Mouse (Mus musculus): ENCODE data around the gene Try10. TPM values are rescaled to one million over a fixed set of nuclear protein-coding genes. Genes with fewer than 3 reads are reported as not detected.
"Not testable (repeated sequence)": the region's sequence is repeated elsewhere in the genome, so short reads cannot be mapped to it uniquely, and the experiment has no call there.

The Try10 gene
- not detected in 2 replicates for polyA plus RNA-seq (2016; fragmentation: Nextera tagmentation; extraction: Ambion mirVana)

DNA sequence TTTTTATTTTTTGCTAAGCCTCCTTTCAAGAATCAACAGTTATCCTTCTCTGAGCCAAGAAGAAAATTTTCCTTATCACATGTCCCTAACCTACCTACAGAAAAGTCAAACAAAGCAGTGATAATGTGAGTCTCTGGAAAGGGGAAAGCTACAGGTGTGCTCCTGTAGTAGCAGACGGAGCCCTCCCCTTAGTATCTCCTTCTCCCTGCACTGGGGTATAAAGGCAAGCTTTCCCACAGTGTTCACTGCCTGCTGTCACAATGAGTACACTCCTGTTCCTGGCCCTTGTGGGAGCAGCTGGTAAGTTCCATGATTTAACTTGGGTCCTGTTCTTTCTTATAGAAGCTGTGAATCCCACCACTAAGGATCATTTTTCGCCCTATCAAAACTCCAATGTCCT is at the start of gene Try10:
TSS of gene Try10 (plus strand) at position 174 of the 400 bp plus-strand sequence.
- whole genome bisulfite sequencing, result 85% methylated on average over 2 of the region's 2 CpGs
- Histone ChIP-seq H3K27ac (no peak within 1 kb of the TSS), H3K27me3 (no peaks in the 10 kb centered on the region), H3K9ac (no peak within 1 kb of the TSS), H3K4me2 (no peak within 1 kb of the TSS), H3K4me1 (no peaks in the 10 kb centered on the region), H3K36me3 (replicated peaks) (no peaks in the 10 kb centered on the region), H3K4me3 (replicated peaks) (no peak within 1 kb of the TSS), H3K9me3 (no peaks in the 10 kb centered on the region)
- no peak for ATAC-seq (ENCODE audit: low FRiP score)

DNA sequence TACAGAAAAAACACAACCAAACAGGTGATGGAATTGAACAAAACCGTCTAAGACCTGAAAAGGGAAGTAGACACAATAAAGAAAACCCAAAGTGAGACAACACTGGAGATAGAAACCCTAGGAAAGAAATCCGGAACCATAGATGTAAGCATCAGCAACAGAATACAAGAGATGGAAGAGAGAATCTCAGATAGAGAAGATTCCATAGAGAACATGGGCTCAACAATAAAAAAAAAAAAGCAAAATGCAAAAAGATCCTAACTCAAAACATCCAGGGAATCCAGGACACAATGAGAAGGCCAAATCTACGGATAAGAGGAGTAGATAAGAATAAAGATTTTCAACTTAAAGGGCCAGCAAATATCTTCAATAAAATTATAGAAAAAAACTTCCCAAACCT is 37.2 kb upstream of the Try10 start, which contains the start of gene Try5:
TSS of gene Try5 (minus strand) at position 101 of the 400 bp plus-strand sequence.
- not testable (repeated sequence) for H3K4me2 ChIP-seq; H3K4me3 ChIP-seq (replicated peaks); H3K27ac ChIP-seq; H3K9ac ChIP-seq; ATAC-seq (ENCODE audit: low FRiP score); H3K9me3 ChIP-seq; H3K27me3 ChIP-seq; H3K4me1 ChIP-seq; H3K36me3 ChIP-seq (replicated peaks)
- WGBS, result 71% methylated on average over 3 of the region's 3 CpGs

DNA sequence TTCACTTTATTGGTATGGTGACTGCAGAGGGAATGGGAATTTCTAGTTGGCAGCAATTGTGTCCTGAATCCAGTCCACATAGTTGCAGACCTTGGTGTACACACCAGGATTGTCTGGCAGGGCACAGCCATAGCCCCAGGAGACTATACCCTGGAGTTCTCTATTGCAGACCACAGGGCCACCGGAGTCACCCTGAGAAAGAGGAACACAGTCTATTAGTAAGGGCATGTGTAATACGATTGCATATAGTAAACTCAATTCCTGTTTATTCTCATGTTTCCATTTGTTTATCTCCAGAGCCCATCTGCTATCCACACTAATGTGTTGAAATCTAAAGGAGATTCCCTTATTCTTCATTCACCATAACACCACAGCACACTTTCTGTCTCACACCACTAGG is 19.9 kb downstream of the Try10 start:
- not testable (repeated sequence) for ATAC-seq (ENCODE audit: low FRiP score); H3K4me3 ChIP-seq (replicated peaks); H3K27me3 ChIP-seq; H3K9me3 ChIP-seq; H3K9ac ChIP-seq; H3K4me2 ChIP-seq; H3K4me1 ChIP-seq; H3K36me3 ChIP-seq (replicated peaks); H3K27ac ChIP-seq
- 81% methylated on average over 2 of the region's 2 CpGs for WGBS

DNA sequence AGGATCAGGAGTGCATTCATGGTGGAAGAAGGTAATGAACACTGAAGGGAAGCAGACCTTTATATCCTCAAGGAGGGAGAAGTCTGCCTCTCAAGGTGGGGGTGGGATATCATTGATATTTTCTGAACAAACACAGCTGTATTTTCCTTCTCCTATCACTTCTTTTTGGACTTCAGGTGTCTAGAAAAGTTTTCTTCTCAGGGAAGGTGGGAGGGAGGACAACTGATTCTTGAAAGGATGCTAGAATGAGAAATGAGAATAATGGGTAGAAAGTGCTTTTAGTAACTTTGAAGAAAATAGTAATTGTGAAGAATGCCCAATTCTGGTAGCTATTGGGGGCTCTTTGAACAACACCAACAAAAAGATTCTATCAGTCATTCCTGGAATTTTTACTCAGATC is 23.7 kb downstream of the Try10 start, which contains the start of gene Prss3:
TSS of gene Prss3 (minus strand) at position 101 of the 400 bp plus-strand sequence.
- not testable (repeated sequence) for H3K36me3 ChIP-seq (replicated peaks); H3K27ac ChIP-seq; H3K9me3 ChIP-seq; H3K4me2 ChIP-seq; H3K4me1 ChIP-seq; H3K4me3 ChIP-seq (replicated peaks); H3K9ac ChIP-seq; ATAC-seq (ENCODE audit: low FRiP score); H3K27me3 ChIP-seq

DNA sequence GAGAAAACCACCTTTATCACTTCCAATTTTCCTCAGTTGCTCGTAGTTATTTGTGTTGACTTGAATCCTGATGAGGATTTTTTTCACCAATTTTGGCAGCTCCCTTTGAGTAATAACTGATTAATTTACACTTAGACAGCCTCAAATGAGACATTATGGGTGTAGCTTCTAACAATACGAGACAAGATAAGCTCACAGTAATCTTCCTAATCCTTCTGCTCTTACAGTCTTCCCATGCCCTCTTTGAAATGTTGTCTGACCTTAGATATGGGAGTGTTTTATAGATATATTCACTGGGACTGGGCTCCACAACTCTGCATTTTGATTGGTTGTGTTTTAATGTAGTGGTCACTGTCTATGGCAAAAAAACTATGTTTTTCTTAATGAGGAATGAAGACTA is 32.9 kb downstream of the Try10 start:
- WGBS, result 84% methylated on average over 2 of the region's 2 CpGs
- H3K9ac ChIP-seq, result no peak overlapping the region
- no peaks in the 10 kb centered on the region for H3K9me3 ChIP-seq
- no peak overlapping the region for H3K27ac ChIP-seq
- no peaks in the 10 kb centered on the region for H3K27me3 ChIP-seq
- ATAC-seq (ENCODE audit: low FRiP score), result no peak
- H3K4me1 ChIP-seq, result no peaks in the 10 kb centered on the region
- H3K4me2 ChIP-seq, result no peak overlapping the region
- H3K36me3 ChIP-seq (replicated peaks), result no peaks in the 10 kb centered on the region
- H3K4me3 ChIP-seq (replicated peaks), result no peak overlapping the region

DNA sequence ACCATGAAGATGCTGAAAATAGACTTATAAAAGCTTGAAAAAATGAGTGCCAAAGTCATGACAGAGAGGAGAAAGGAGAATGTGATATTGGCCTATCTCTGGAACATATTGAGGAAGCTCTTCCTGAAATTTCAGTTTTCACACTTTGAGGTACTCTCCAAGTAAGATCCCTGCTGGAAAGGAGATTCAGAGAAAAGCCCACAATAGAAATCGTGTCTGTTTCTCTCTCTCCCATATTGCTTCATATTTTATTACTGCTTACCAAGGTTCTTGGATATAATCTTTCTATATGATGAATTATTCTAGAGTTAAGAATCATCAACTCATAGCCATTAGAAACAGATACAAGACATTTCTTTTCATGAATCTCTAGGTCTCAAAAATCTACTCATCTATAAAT is 37.7 kb downstream of the Try10 start:
- not testable (repeated sequence) for H3K4me3 ChIP-seq (replicated peaks); H3K4me2 ChIP-seq; H3K36me3 ChIP-seq (replicated peaks); H3K4me1 ChIP-seq; ATAC-seq (ENCODE audit: low FRiP score); H3K27me3 ChIP-seq; H3K9ac ChIP-seq; H3K9me3 ChIP-seq; H3K27ac ChIP-seq
- WGBS, result 71% methylated on average over 1 of the region's 1 CpGs

DNA sequence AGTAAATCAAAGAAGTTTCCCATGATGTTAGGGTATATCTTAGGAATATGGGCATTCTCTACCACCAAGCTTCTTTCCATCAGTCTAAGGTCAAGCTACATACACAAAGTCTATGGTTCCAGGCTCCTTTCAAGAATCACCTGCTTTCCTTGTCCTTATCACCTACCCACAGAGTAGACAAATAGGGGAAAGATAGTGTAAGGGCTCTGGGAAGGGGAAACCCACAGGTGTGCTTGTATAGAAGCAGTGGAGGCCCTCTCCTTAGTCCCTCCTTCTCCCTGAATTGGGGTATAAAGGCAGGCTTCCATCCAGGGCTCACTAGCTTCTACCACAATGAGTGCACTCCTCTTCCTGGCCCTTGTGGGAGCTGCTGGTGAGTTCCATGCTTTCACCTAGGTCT is 38.2 kb downstream of the Try10 start, which contains the start of gene Gm5771:
TSS of gene Gm5771 (plus strand) at position 301 of the 400 bp plus-strand sequence.
- H3K4me1 ChIP-seq, H3K9me3 ChIP-seq: not testable (repeated sequence)

More for the DNA sequence above, 38.2 kb downstream of the Try10 start, which contains the start of gene Gm5771:
- not testable (repeated sequence) for H3K4me3 ChIP-seq (replicated peaks); H3K27ac ChIP-seq; H3K4me2 ChIP-seq; H3K9ac ChIP-seq; ATAC-seq (ENCODE audit: low FRiP score); H3K27me3 ChIP-seq; H3K36me3 ChIP-seq (replicated peaks)

Other genes with a start within 250 kb of the Try10 start
- not detected in 2 replicates for gene Try4, start 51.8 kb upstream of the Try10 start, polyA plus RNA-seq (2016; fragmentation: Nextera tagmentation; extraction: Ambion mirVana)
- gene Try5, start 37.3 kb upstream of the Try10 start, polyA plus RNA-seq (2016; fragmentation: Nextera tagmentation; extraction: Ambion mirVana), result 0.33 TPM in 1 of 2 replicates, not detected in the other
- 0.27 TPM in 1 of 2 replicates, not detected in the other for gene Prss3, start 23.6 kb downstream of the Try10 start, polyA plus RNA-seq (2016; fragmentation: Nextera tagmentation; extraction: Ambion mirVana)
- not detected in 2 replicates for gene Gm5771, start 38.3 kb downstream of the Try10 start, polyA plus RNA-seq (2016; fragmentation: Nextera tagmentation; extraction: Ambion mirVana)
- gene Gm10334, start 92.0 kb downstream of the Try10 start, polyA plus RNA-seq (2016; fragmentation: Nextera tagmentation; extraction: Ambion mirVana), result not detected in 2 replicates
- gene Prss1, start 104.8 kb downstream of the Try10 start, polyA plus RNA-seq (2016; fragmentation: Nextera tagmentation; extraction: Ambion mirVana), result not detected in 2 replicates
- gene Prss2, start 167.7 kb downstream of the Try10 start, polyA plus RNA-seq (2016; fragmentation: Nextera tagmentation; extraction: Ambion mirVana), result not detected in 2 replicates